Mouse (Mus musculus) G1E (cell line): ENCODE data around the gene Nckap5l. TPM values are rescaled to one million over a fixed set of nuclear protein-coding genes. Genes with fewer than 3 reads are reported as not detected.

Experiments used
- ATAC-seq: 2 replicates; pipeline ENCODE4 v1.8.0; 2016; ENCODE audit warnings: mild to moderate bottlenecking; ENCODE audit not compliant: insufficient number of reproducible peaks, poor library complexity, low FRiP score, severe bottlenecking; ENCODE audit errors: extremely low read depth
- DNase-seq: peaks from one replicate; pipeline ENCODE4 v3.0.0; 2012; ENCODE audit warnings: low spot score
- H3K27me3 ChIP-seq: 2 replicates; pipeline ENCODE4 v1.6.1; 2012; ENCODE audit warnings: mild to moderate bottlenecking, low read length, inconsistent platforms; ENCODE audit not compliant: insufficient read depth
- H3K36me3 ChIP-seq: replicated peaks from 2 replicates; pipeline ENCODE3; 2012; ENCODE audit warnings: mild to moderate bottlenecking, inconsistent platforms
- H3K4me1 ChIP-seq: 2 replicates; pipeline ENCODE4 v1.6.1; 2012; ENCODE audit warnings: low read depth, low read length, inconsistent platforms, mixed read lengths; ENCODE audit not compliant: insufficient read depth
- H3K4me3 ChIP-seq: 2 replicates; pipeline ENCODE4 v1.5.1; 2012; ENCODE audit warnings: low read depth, mild to moderate bottlenecking, inconsistent platforms, low read length, moderate library complexity, mixed read lengths
- H3K9me3 ChIP-seq: replicated peaks from 2 replicates; pipeline ENCODE4 v1.6.1; 2012; ENCODE audit warnings: inconsistent platforms
- CTCF ChIP-seq: IDR thresholded peaks from 2 replicates; pipeline ENCODE4 v1.5.1; 2012; ENCODE audit warnings: low read depth, low read length, inconsistent platforms, mixed read lengths
- GATA1 ChIP-seq: IDR thresholded peaks from 2 replicates; pipeline ENCODE4 v1.6.1; 2012; ENCODE audit warnings: borderline replicate concordance, low read length, inconsistent platforms, mixed read lengths
- GATA2 ChIP-seq: IDR thresholded peaks from 2 replicates; pipeline ENCODE4 v1.6.1; 2012; ENCODE audit warnings: low read depth, low read length, inconsistent platforms, borderline replicate concordance
- POLR2AphosphoS5 ChIP-seq: IDR thresholded peaks from 2 replicates; pipeline ENCODE4 v1.6.1; 2012; ENCODE audit warnings: low read depth, low read length, inconsistent platforms; ENCODE audit not compliant: insufficient replicate concordance
- TAL1 ChIP-seq: conservative IDR thresholded peaks from 2 replicates; pipeline ENCODE4 v1.6.1; 2012; ENCODE audit warnings: low read depth, low read length, inconsistent platforms, mixed read lengths
- polyA plus RNA-seq: library from polyadenylated mRNA; stranded (reverse); fragments of >175 nt; gene quantifications from 2 replicates; pipeline ENCODE4 v1.2.3, GENCODE M21; 2012
- total RNA-seq, 2 experiments: library from RNA; stranded (forward) in 1 of 2; stranded (reverse) in 1 of 2; fragments of 200-1000 nt in 1 of 2; fragments of >200 nt in 1 of 2; fragmentation: Nextera tagmentation in 1 of 2; gene quantifications; 2 replicates each; pipeline ENCODE4 v1.2.3; 2014 to 2017

Nckap5l gene
- total and polyA plus RNA-seq, 3 experiments, result 0.60 to 16.1 (median 15.2) TPM

GRCm38 (mm10) chr15:99470971-99471676, 13.6 kb upstream of the Nckap5l start:
- Histone ChIP-seq H3K36me3 (peaks cover 40% of the 10 kb centered on the region), H3K9me3 (no peaks in the 10 kb centered on the region), H3K4me3 (no peak overlapping the region), H3K4me1 (peaks cover 34% of the 10 kb centered on the region), H3K27me3 (peaks cover 3% of the 10 kb centered on the region; the same call in 1 of the 2 replicates)
- DNase-seq (no peak), ATAC-seq (no peak)
- no peak for TF ChIP-seq GATA1
- no peak for TF ChIP-seq POLR2AphosphoS5
- peak; percentile 79 for TF ChIP-seq CTCF
- TF ChIP-seq GATA2, result no peak
- TF ChIP-seq TAL1, result no peak

DNA sequence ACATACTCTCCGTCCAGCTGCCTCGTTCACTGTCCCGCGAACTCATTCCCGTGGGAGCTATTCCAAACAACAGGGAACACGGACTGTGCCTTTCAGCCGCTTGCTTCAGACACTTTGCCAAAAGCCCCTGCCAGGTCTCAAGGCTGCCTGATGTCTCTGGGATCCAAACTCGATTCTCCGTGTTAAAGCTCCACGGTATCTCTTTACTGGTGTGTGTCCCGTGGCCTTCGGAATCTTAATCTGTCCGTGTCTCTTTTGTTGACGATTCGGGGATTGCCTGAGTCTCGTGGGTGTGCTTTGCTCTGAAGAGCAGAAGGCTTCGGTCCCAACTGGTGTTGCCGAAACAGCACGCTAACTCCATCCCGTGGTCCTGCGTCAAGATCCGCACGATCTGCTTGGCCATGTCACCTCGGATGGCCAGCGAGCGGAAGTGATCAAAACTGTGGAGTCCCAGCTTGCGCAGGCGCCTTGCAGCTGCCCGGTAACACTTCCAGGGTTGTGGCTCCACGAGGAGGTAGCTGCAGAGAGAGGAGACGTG, 12.7 kb upstream of the Nckap5l start:
- Histone ChIP-seq H3K27me3 (peaks cover 3% of the 10 kb centered on the region; the same call in 1 of the 2 replicates), H3K36me3 (peaks cover 40% of the 10 kb centered on the region), H3K4me3 (no peak overlapping the region), H3K9me3 (no peaks in the 10 kb centered on the region), H3K4me1 (peaks cover 26% of the 10 kb centered on the region)
- no peak for ATAC-seq
- TF ChIP-seq GATA1 (no peak), GATA2 (no peak), POLR2AphosphoS5 (no peak), CTCF (no peak), TAL1 (no peak)
- no peak for DNase-seq

GRCm38 (mm10) chr15:99469736-99470135, 12.2 kb upstream of the Nckap5l start:
- Histone ChIP-seq H3K36me3 (peaks cover 40% of the 10 kb centered on the region), H3K4me1 (peaks cover 21% of the 10 kb centered on the region), H3K4me3 (no peak overlapping the region), H3K27me3 (peaks cover 3% of the 10 kb centered on the region; the same call in 1 of the 2 replicates), H3K9me3 (no peaks in the 10 kb centered on the region)
- ATAC-seq (no peak), DNase-seq (no peak)
- TF ChIP-seq GATA2 (no peak), POLR2AphosphoS5 (no peak), CTCF (no peak), GATA1 (no peak), TAL1 (no peak)

- no peak overlapping the region for H3K4me3 ChIP-seq
- peaks cover 3% of the 10 kb centered on the region; the same call in 1 of the 2 replicates for H3K27me3 ChIP-seq
- no peaks in the 10 kb centered on the region for H3K9me3 ChIP-seq
- H3K36me3 ChIP-seq, result peaks cover 40% of the 10 kb centered on the region
- no peak for ATAC-seq
- peaks cover 20% of the 10 kb centered on the region for H3K4me1 ChIP-seq
- TF ChIP-seq TAL1 (no peak), CTCF (peak; percentile 68)
- no peak for DNase-seq
Measured at GRCm38 (mm10) chr15:99469067-99469466, 11.5 kb upstream of the Nckap5l start.

DNA sequence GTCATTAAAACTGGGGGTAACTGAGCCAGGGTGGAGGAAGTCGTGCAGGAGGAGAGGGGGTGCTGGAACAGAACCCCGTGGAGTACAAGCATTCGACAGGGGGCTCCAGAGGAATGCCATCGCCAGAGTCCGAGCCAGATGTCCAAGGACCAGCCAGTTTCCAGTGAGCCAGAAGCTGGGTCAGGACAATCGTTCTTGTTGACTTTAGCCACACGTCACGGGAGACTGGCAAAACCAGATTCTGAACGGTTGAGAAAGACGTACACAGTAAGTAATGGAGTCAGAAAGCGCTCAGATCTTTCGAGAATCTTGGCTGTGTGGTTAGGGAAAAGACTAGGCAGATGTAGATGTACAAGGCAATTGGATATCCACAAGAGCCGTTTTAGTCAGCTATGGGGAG, 5.6 kb upstream of the Nckap5l start:
- peaks cover 6% of the 10 kb centered on the region for H3K36me3 ChIP-seq
- no peak for DNase-seq
- ATAC-seq, result no peak
- H3K9me3 ChIP-seq, result no peaks in the 10 kb centered on the region
- no peak for TF ChIP-seq GATA2
- TF ChIP-seq POLR2AphosphoS5, result no peak
- no peak for TF ChIP-seq CTCF
- no peak for TF ChIP-seq GATA1
- no peak for TF ChIP-seq TAL1
- H3K27me3 ChIP-seq, result peaks cover 3% of the 10 kb centered on the region; the same call in 1 of the 2 replicates
- no peak overlapping the region for H3K4me3 ChIP-seq
- peaks cover 11% of the 10 kb centered on the region for H3K4me1 ChIP-seq

- peak; percentile 39 for DNase-seq
- TF ChIP-seq POLR2AphosphoS5, result no peak
- TF ChIP-seq GATA1, result no peak
- TF ChIP-seq GATA2, result no peak
- no peak for TF ChIP-seq CTCF
- no peak for TF ChIP-seq TAL1
- Histone ChIP-seq H3K4me1 (peaks cover 31% of the 10 kb centered on the region), H3K9me3 (no peaks in the 10 kb centered on the region), H3K36me3 (peaks cover 15% of the 10 kb centered on the region), H3K4me3 (peak overlapping the region; percentile 77), H3K27me3 (peaks cover 20% of the 10 kb centered on the region)
- ATAC-seq, result no peak
Measured at GRCm38 (mm10) chr15:99456963-99457605, 464 bp downstream of the Nckap5l start.
